Mouse (Mus musculus) liver, embryonic 15.5 days (tissue): ENCODE measurements around the gene Znrd1as. TPM values are rescaled to one million over a fixed set of nuclear protein-coding genes. Genes with fewer than 3 reads are reported as not detected.
A peak's percentile ranks its signal among the peaks of the same experiment; 100 is the strongest.
"Not testable (repeated sequence)": the region's sequence is repeated elsewhere in the genome, so short reads cannot be mapped to it uniquely, and the experiment has no call there.

Experiments used
- ATAC-seq: fragments of 200-750 bp; cut with Nextera tagmentation; 2 replicates; pipeline ENCODE4 v1.8.0; 2017; ENCODE audit warnings: moderate number of reproducible peaks, mild to moderate bottlenecking, moderate library complexity; ENCODE audit not compliant: insufficient read depth
- H3K27ac ChIP-seq: fragments of 300-500 bp; sonication (generic); replicated peaks from 2 replicates; pipeline ENCODE4 v1.5.1; 2015; ENCODE audit warnings: mild to moderate bottlenecking, inconsistent platforms
- H3K27me3 ChIP-seq: fragments of 300-500 bp; sonication (generic); 2 replicates; pipeline ENCODE4 v1.6.1; 2015; ENCODE audit warnings: mild to moderate bottlenecking, inconsistent platforms
- H3K36me3 ChIP-seq: fragments of 300-500 bp; sonication (generic); replicated peaks from 2 replicates; pipeline ENCODE4 v1.6.1; 2015; ENCODE audit warnings: moderate library complexity, mild to moderate bottlenecking, inconsistent platforms
- H3K4me1 ChIP-seq: fragments of 300-500 bp; sonication (generic); replicated peaks from 2 replicates; pipeline ENCODE4 v1.6.1; 2015; ENCODE audit warnings: inconsistent platforms
- H3K4me2 ChIP-seq: fragments of 300-500 bp; sonication (generic); 2 replicates; pipeline ENCODE4 v1.6.1; 2015; ENCODE audit warnings: moderate library complexity, mild to moderate bottlenecking, inconsistent platforms
- H3K4me3 ChIP-seq: fragments of 300-500 bp; sonication (generic); replicated peaks from 2 replicates; pipeline ENCODE4 v1.5.1; 2015; ENCODE audit warnings: mild to moderate bottlenecking, inconsistent platforms
- H3K9ac ChIP-seq: fragments of 300-500 bp; sonication (generic); 2 replicates; pipeline ENCODE4 v1.6.1; 2015; ENCODE audit warnings: moderate library complexity, mild to moderate bottlenecking, inconsistent platforms
- H3K9me3 ChIP-seq: fragments of 300-500 bp; sonication (generic); replicated peaks from 2 replicates; pipeline ENCODE4 v1.6.1; 2016; ENCODE audit warnings: inconsistent platforms
- WGBS: fragments of 180-500 bp; shearing (Covaris S2); methylation state at CpG from one replicate; pipeline ENCODE4 v1.1.7; 2015; ENCODE audit warnings: mixed read lengths; ENCODE audit not compliant: insufficient replicate concordance; 5-methylcytosine and 5-hydroxymethylcytosine counted together
- polyA plus RNA-seq: library from polyadenylated mRNA; unstranded; fragments of >200 nt; fragmentation: Nextera tagmentation; extraction: Ambion mirVana; gene quantifications from 2 replicates; pipeline ENCODE4 v1.2.1, GENCODE M21; 2015

The Znrd1as gene
- polyA plus RNA-seq, 1 experiment from 2014 or later = 2.5 TPM

GRCm38 (mm10) chr17:36981221-36981813, 22.9 kb downstream of the Znrd1as start, which contains the start of gene 2410137M14Rik:
Gene 2410137M14Rik, minus strand, starts transcription at chr17:36981237.
- no peaks in the 10 kb centered on the region for H3K36me3 ChIP-seq
- no peak within 1 kb of the TSS for H3K9ac ChIP-seq
- H3K4me2 ChIP-seq = peak within 1 kb of the TSS; percentile 37
- H3K9me3 ChIP-seq = no peaks in the 10 kb centered on the region
- H3K27me3 ChIP-seq = peaks cover 24% of the 10 kb centered on the region
- ATAC-seq = no peak
- no peak within 1 kb of the TSS for H3K4me3 ChIP-seq
- no peaks in the 10 kb centered on the region for H3K4me1 ChIP-seq
- WGBS = 10% methylated on average over 18 of the region's 18 CpGs
- no peak within 1 kb of the TSS for H3K27ac ChIP-seq

DNA sequence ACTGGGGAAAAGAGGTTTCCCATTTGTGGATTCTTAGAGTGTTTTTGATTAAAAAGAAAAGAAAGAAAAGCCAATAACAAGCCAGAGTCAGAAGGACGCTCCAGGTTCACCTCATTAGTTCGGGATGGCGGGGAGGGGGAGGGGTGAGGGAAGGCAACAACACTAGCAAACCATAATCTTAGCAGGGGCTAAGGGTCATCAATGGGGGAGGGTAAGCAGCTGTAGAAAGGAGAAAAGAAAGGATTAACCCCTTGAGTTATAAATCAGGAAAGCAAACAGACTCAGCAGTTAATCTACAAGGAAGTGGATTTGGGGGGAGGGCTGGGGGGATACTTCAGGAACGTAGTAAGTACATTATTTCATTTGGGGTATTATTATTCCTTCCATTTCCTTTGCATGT, 23.5 kb downstream of the Znrd1as start:
- peak overlapping the region; percentile 37; the same call in 1 of the 2 replicates for H3K4me2 ChIP-seq
- no peak overlapping the region for H3K27ac ChIP-seq
- H3K4me1 ChIP-seq = no peaks in the 10 kb centered on the region
- H3K4me3 ChIP-seq = no peak overlapping the region
- no peaks in the 10 kb centered on the region for H3K36me3 ChIP-seq
- peaks cover 29% of the 10 kb centered on the region for H3K27me3 ChIP-seq
- H3K9me3 ChIP-seq = no peaks in the 10 kb centered on the region
- 13% methylated on average over 4 of the region's 4 CpGs for WGBS
- H3K9ac ChIP-seq = no peak overlapping the region
- ATAC-seq = no peak

DNA sequence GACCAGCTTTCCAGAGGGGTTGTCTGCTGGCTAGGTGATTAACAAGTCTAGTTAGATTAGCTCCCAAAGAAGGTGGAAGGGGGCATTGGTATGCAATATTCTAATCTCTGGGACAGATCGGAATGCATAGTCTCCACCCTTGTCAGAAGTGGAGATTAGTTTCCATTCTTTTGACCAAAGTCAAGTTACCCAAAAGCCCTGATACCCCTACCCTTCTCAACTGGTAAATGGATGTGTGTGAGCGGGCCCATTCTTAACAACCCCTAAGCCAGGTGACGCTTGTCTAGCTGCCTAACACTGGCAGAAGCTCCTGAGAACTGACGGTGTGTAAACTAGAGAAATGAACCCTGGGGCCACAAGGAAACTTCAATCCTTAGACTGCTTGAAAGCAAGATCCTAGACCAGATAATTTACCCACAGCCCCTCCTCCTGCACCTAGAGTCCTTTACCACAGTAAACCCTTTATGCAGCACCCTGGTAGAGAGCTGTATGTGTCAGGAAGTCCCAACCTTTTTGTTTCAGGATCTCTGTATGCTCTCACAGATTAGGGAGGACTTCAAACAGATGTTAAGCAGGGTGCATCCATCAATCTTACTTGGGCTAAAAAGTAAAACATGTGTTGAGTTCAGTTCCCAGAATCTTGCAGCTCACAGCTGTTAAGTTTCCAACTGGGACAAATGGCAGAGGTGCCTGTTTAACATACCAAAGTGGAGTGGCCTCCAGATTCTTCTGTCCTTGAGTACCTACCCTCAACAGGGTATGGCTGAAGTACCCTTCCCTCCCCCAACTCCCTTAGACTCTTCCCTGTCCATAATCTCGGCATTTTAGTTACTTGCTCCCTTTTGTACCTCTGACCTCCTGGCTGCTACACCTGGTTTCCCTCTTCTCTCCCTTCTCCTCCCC, 24.1 kb downstream of the Znrd1as start:
- no peaks in the 10 kb centered on the region for H3K4me1 ChIP-seq
- H3K4me3 ChIP-seq = no peak overlapping the region
- peaks cover 36% of the 10 kb centered on the region for H3K27me3 ChIP-seq
- no peaks in the 10 kb centered on the region for H3K36me3 ChIP-seq
- WGBS = 41% methylated on average over 5 of the region's 5 CpGs
- H3K27ac ChIP-seq = no peak overlapping the region
- ATAC-seq = no peak
- no peaks in the 10 kb centered on the region for H3K9me3 ChIP-seq
- no peak overlapping the region for H3K9ac ChIP-seq
- H3K4me2 ChIP-seq = no peak overlapping the region

- H3K4me3 ChIP-seq = no peak overlapping the region
- no peak for ATAC-seq
Observed at GRCm38 (mm10) chr17:36988475-36988874, 30.1 kb downstream of the Znrd1as start.

GRCm38 (mm10) chr17:36989437-36989836, 31.0 kb downstream of the Znrd1as start, which contains the start of gene H2-M5:
Gene H2-M5, minus strand, starts transcription at chr17:36989537.
- H3K4me1 ChIP-seq = no peaks in the 10 kb centered on the region
- no peaks in the 10 kb centered on the region for H3K36me3 ChIP-seq
- no peak within 1 kb of the TSS for H3K27ac ChIP-seq
- H3K9ac ChIP-seq = no peak within 1 kb of the TSS
- peaks cover 39% of the 10 kb centered on the region for H3K27me3 ChIP-seq
- H3K4me2 ChIP-seq = no peak within 1 kb of the TSS; the same call in 1 of the 2 replicates
- 39% methylated on average over 5 of the region's 5 CpGs for WGBS
- H3K9me3 ChIP-seq = no peaks in the 10 kb centered on the region
- ATAC-seq = no peak
- no peak within 1 kb of the TSS for H3K4me3 ChIP-seq

More at GRCm38 (mm10) chr17:36988475-36988874, 30.1 kb downstream of the Znrd1as start:
- Histone ChIP-seq H3K4me2 (no peak overlapping the region; the same call in 1 of the 2 replicates), H3K9me3 (no peaks in the 10 kb centered on the region), H3K36me3 (no peaks in the 10 kb centered on the region), H3K27ac (no peak overlapping the region), H3K27me3 (peaks cover 39% of the 10 kb centered on the region), H3K4me1 (no peaks in the 10 kb centered on the region), H3K9ac (no peak overlapping the region)
- 9% methylated on average over 24 of the region's 24 CpGs for WGBS

GRCm38 (mm10) chr17:36990630-36991029, 32.2 kb downstream of the Znrd1as start:
- peaks cover 34% of the 10 kb centered on the region for H3K27me3 ChIP-seq
- H3K27ac ChIP-seq, H3K4me1 ChIP-seq, H3K9me3 ChIP-seq, H3K36me3 ChIP-seq, H3K4me3 ChIP-seq, H3K4me2 ChIP-seq, ATAC-seq, H3K9ac ChIP-seq: not testable (repeated sequence)
- whole genome bisulfite sequencing = 67% methylated on average over 6 of the region's 6 CpGs

GRCm38 (mm10) chr17:36992336-36993104, 34.1 kb downstream of the Znrd1as start:
- no peaks in the 10 kb centered on the region for H3K4me1 ChIP-seq
- no peak overlapping the region for H3K27ac ChIP-seq
- 10% methylated on average over 3 of the region's 3 CpGs for WGBS
- no peaks in the 10 kb centered on the region for H3K36me3 ChIP-seq
- peaks cover 22% of the 10 kb centered on the region for H3K27me3 ChIP-seq
- ATAC-seq = no peak
- no peak overlapping the region for H3K9ac ChIP-seq
- no peak overlapping the region for H3K4me3 ChIP-seq
- H3K4me2 ChIP-seq = no peak overlapping the region
- H3K9me3 ChIP-seq = no peaks in the 10 kb centered on the region

- H3K27me3 ChIP-seq = peaks cover 8% of the 10 kb centered on the region
- no peaks in the 10 kb centered on the region for H3K36me3 ChIP-seq
- no peak overlapping the region for H3K27ac ChIP-seq
- 66% methylated on average over 4 of the region's 4 CpGs for WGBS
- ATAC-seq = no peak
- no peaks in the 10 kb centered on the region for H3K4me1 ChIP-seq
- no peak overlapping the region for H3K4me2 ChIP-seq
- H3K9me3 ChIP-seq = no peaks in the 10 kb centered on the region
- H3K4me3 ChIP-seq = no peak overlapping the region
- no peak overlapping the region for H3K9ac ChIP-seq
Observed at GRCm38 (mm10) chr17:36993770-36994325, 35.5 kb downstream of the Znrd1as start.

DNA sequence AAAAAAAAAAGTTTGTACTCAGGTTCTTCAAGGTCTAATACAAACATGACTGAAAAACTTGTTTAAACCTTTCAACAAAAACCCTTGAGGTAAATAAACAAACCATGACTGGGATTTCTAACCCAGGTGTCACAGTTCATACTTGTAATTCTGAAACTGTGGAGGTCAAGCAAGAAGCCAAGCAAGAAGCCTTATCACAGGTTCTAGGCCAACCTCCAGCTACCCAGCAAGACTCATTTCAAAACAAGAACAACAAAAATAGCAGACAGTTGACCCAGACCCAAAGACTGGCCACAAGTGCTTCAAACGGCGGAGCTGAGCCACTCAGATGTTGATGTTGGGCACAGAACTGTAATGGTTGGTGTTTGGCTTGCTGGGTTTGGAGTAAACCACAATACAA, 36.1 kb downstream of the Znrd1as start:
- Histone ChIP-seq H3K27ac (no peak overlapping the region), H3K27me3 (peaks cover 2% of the 10 kb centered on the region), H3K4me1 (no peaks in the 10 kb centered on the region), H3K9ac (no peak overlapping the region), H3K36me3 (no peaks in the 10 kb centered on the region), H3K4me3 (no peak overlapping the region), H3K4me2 (no peak overlapping the region), H3K9me3 (no peaks in the 10 kb centered on the region)
- 83% methylated on average over 2 of the region's 2 CpGs for WGBS
- ATAC-seq = no peak

DNA sequence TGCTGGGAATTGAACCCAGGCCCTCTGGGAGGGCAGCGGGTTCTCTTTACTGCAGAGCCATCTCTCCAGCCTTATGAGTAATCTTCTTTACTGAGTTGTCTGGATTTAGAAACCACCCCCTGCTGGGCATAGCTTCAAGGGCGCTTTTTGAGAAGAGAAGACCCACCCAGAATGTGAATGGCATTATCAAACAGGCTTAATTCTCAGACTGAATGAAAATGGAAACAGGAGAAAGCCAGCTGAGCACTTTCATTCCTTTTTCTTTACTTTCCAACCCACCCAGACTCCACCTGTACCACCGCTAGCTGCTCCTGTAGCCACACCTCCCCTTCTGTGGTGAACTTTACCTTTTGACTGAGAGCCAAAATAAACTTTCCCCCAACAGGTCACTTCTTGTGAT, 37.1 kb downstream of the Znrd1as start:
- Histone ChIP-seq H3K36me3 (no peaks in the 10 kb centered on the region), H3K9ac (no peak overlapping the region), H3K27me3 (no peaks in the 10 kb centered on the region), H3K4me2 (no peak overlapping the region), H3K9me3 (no peaks in the 10 kb centered on the region), H3K27ac (no peak overlapping the region), H3K4me1 (no peaks in the 10 kb centered on the region), H3K4me3 (no peak overlapping the region)
- 58% methylated on average over 3 of the region's 3 CpGs for WGBS
- ATAC-seq = no peak
